Mouse (Mus musculus) heart, embryonic 11.5 days (tissue): ENCODE results near the gene 1700011L22Rik. TPM values are rescaled to one million over a fixed set of nuclear protein-coding genes. Genes with fewer than 3 reads are reported as not detected.

Experiments used
- ATAC-seq: fragments of 200-750 bp; cut with Nextera tagmentation; replicated peaks from 2 replicates; pipeline ENCODE4 v1.8.0; 2017; ENCODE audit warnings: moderate library complexity; ENCODE audit not compliant: insufficient number of reproducible peaks, low FRiP score, low TSS enrichment
- H3K27ac ChIP-seq: fragments of 300-500 bp; sonication (generic); 2 replicates; pipeline ENCODE4 v1.5.1; 2014; ENCODE audit warnings: mild to moderate bottlenecking, low read depth, low read length
- H3K27me3 ChIP-seq: fragments of 300-500 bp; sonication (generic); 2 replicates; pipeline ENCODE4 v1.6.1; 2014; ENCODE audit warnings: mild to moderate bottlenecking, low read length, mixed read lengths; ENCODE audit not compliant: control insufficient read depth, insufficient read depth
- H3K36me3 ChIP-seq: fragments of 300-500 bp; sonication (generic); 2 replicates; pipeline ENCODE4 v1.6.1; 2014; ENCODE audit warnings: mild to moderate bottlenecking, low read length, moderate library complexity, mixed read lengths; ENCODE audit not compliant: control insufficient read depth, insufficient read depth
- H3K4me1 ChIP-seq: fragments of 300-500 bp; sonication (generic); 2 replicates; pipeline ENCODE4 v1.6.1; 2014; ENCODE audit warnings: low read length; ENCODE audit not compliant: control insufficient read depth, insufficient read depth
- H3K4me2 ChIP-seq: fragments of 300-500 bp; sonication (generic); 2 replicates; pipeline ENCODE4 v1.6.1; 2014; ENCODE audit warnings: mild to moderate bottlenecking, moderate library complexity
- H3K4me3 ChIP-seq: fragments of 300-500 bp; sonication (generic); 2 replicates; pipeline ENCODE4 v1.5.1; 2014; ENCODE audit warnings: low read depth, low read length
- H3K9ac ChIP-seq: fragments of 300-500 bp; sonication (generic); 2 replicates; pipeline ENCODE4 v1.6.1; 2014; ENCODE audit warnings: mild to moderate bottlenecking, low read depth, low read length, moderate library complexity
- H3K9me3 ChIP-seq: fragments of 300-500 bp; sonication (generic); replicated peaks from 2 replicates; pipeline ENCODE4 v1.6.1; 2016; ENCODE audit warnings: low read length; ENCODE audit not compliant: control insufficient read depth
- WGBS: fragments of 180-500 bp; shearing (Covaris S2); extraction: QIAGEN DNeasy Blood & Tissue Kit; methylation state at CpG from one replicate; pipeline ENCODE4 v1.1.7; 2014; ENCODE audit not compliant: insufficient replicate concordance; 5-methylcytosine and 5-hydroxymethylcytosine counted together
- polyA plus RNA-seq: library from polyadenylated mRNA; unstranded; fragments of >200 nt; fragmentation: Nextera tagmentation; extraction: Ambion mirVana; gene quantifications from 2 replicates; pipeline ENCODE4 v1.2.1, GENCODE M21; 2014

The 1700011L22Rik gene
- polyA plus RNA-seq, 1 experiment from 2014 or later, result not detected

- Histone ChIP-seq H3K27me3 (no peaks in the 10 kb centered on the region), H3K27ac (no peak overlapping the region), H3K9ac (no peak overlapping the region), H3K36me3 (no peaks in the 10 kb centered on the region), H3K4me1 (peaks cover 22% of the 10 kb centered on the region), H3K9me3 (no peaks in the 10 kb centered on the region), H3K4me2 (no peak overlapping the region), H3K4me3 (no peak overlapping the region)
- 42% methylated on average over 3 of the region's 3 CpGs for WGBS
- ATAC-seq, result no peak
These were observed 40.2 kb downstream of the 1700011L22Rik start for GRCm38 (mm10) chr8:79208181-79208580.

- H3K4me3 ChIP-seq, result no peak overlapping the region
- no peak for ATAC-seq
- no peak overlapping the region for H3K9ac ChIP-seq
- peaks cover 22% of the 10 kb centered on the region for H3K4me1 ChIP-seq
- no peaks in the 10 kb centered on the region for H3K27me3 ChIP-seq
- no peaks in the 10 kb centered on the region for H3K9me3 ChIP-seq
- H3K27ac ChIP-seq, result no peak overlapping the region
- H3K36me3 ChIP-seq, result no peaks in the 10 kb centered on the region
- no peak overlapping the region for H3K4me2 ChIP-seq
- 67% methylated on average over 4 of the region's 4 CpGs for WGBS
These were observed 41.5 kb downstream of the 1700011L22Rik start for GRCm38 (mm10) chr8:79206895-79207294.

GRCm38 (mm10) chr8:79201446-79202147 is 46.8 kb downstream of the 1700011L22Rik start:
- H3K4me2 ChIP-seq, result no peak overlapping the region
- H3K9me3 ChIP-seq, result no peaks in the 10 kb centered on the region
- ATAC-seq, result no peak
- H3K4me3 ChIP-seq, result no peak overlapping the region
- no peaks in the 10 kb centered on the region for H3K36me3 ChIP-seq
- 75% methylated on average over 11 of the region's 11 CpGs for WGBS
- H3K9ac ChIP-seq, result no peak overlapping the region
- H3K27me3 ChIP-seq, result no peaks in the 10 kb centered on the region
- no peaks in the 10 kb centered on the region for H3K4me1 ChIP-seq
- H3K27ac ChIP-seq, result no peak overlapping the region

- no peaks in the 10 kb centered on the region for H3K36me3 ChIP-seq
- H3K27ac ChIP-seq, result no peak overlapping the region
- H3K4me3 ChIP-seq, result no peak overlapping the region
- WGBS, result 69% methylated on average over 3 of the region's 3 CpGs
- no peak overlapping the region for H3K4me2 ChIP-seq
- ATAC-seq, result no peak
- H3K4me1 ChIP-seq, result no peaks in the 10 kb centered on the region
- H3K27me3 ChIP-seq, result no peaks in the 10 kb centered on the region
- no peaks in the 10 kb centered on the region for H3K9me3 ChIP-seq
- no peak overlapping the region for H3K9ac ChIP-seq
These were observed 49.7 kb downstream of the 1700011L22Rik start for GRCm38 (mm10) chr8:79198675-79199074.

- no peak overlapping the region for H3K9ac ChIP-seq
- WGBS, result 67% methylated on average over 4 of the region's 4 CpGs
- no peak overlapping the region for H3K4me2 ChIP-seq
- H3K27ac ChIP-seq, result no peak overlapping the region
- H3K36me3 ChIP-seq, result peaks cover 5% of the 10 kb centered on the region; the same call in 1 of the 2 replicates
- H3K4me3 ChIP-seq, result no peak overlapping the region
- H3K27me3 ChIP-seq, result no peaks in the 10 kb centered on the region
- no peaks in the 10 kb centered on the region for H3K4me1 ChIP-seq
- H3K9me3 ChIP-seq, result no peaks in the 10 kb centered on the region
- ATAC-seq, result no peak
These were observed 51.9 kb downstream of the 1700011L22Rik start for GRCm38 (mm10) chr8:79196481-79196880.

GRCm38 (mm10) chr8:79190071-79190470 is 58.3 kb downstream of the 1700011L22Rik start:
- ATAC-seq, result no peak
- H3K9ac ChIP-seq, result no peak overlapping the region
- WGBS, result 89% methylated on average over 9 of the region's 10 CpGs
- H3K27me3 ChIP-seq, result no peaks in the 10 kb centered on the region
- H3K36me3 ChIP-seq, result peaks cover 25% of the 10 kb centered on the region
- H3K27ac ChIP-seq, result no peak overlapping the region
- H3K4me1 ChIP-seq, result peaks cover 6% of the 10 kb centered on the region; the same call in 1 of the 2 replicates
- no peak overlapping the region for H3K4me3 ChIP-seq
- no peaks in the 10 kb centered on the region for H3K9me3 ChIP-seq
- H3K4me2 ChIP-seq, result no peak overlapping the region

- H3K4me1 ChIP-seq, result peaks cover 6% of the 10 kb centered on the region; the same call in 1 of the 2 replicates
- H3K36me3 ChIP-seq, result peaks cover 22% of the 10 kb centered on the region
- no peak overlapping the region for H3K4me2 ChIP-seq
- H3K27ac ChIP-seq, result no peak overlapping the region
- ATAC-seq, result no peak
- H3K9ac ChIP-seq, result no peak overlapping the region
- H3K9me3 ChIP-seq, result no peaks in the 10 kb centered on the region
- no peak overlapping the region for H3K4me3 ChIP-seq
- H3K27me3 ChIP-seq, result no peaks in the 10 kb centered on the region
- 71% methylated on average over 7 of the region's 7 CpGs for WGBS
These were observed 62.9 kb downstream of the 1700011L22Rik start for GRCm38 (mm10) chr8:79185488-79185887.

- Histone ChIP-seq H3K4me2 (no peak overlapping the region), H3K36me3 (peaks cover 16% of the 10 kb centered on the region), H3K27ac (no peak overlapping the region), H3K9ac (no peak overlapping the region), H3K4me1 (no peaks in the 10 kb centered on the region), H3K4me3 (no peak overlapping the region), H3K27me3 (no peaks in the 10 kb centered on the region), H3K9me3 (no peaks in the 10 kb centered on the region)
- 85% methylated on average over 6 of the region's 6 CpGs for WGBS
- ATAC-seq, result no peak
These were observed 68.7 kb downstream of the 1700011L22Rik start for GRCm38 (mm10) chr8:79179678-79180077.

- 55% methylated on average over 4 of the region's 4 CpGs for WGBS
These were observed 72.4 kb downstream of the 1700011L22Rik start for GRCm38 (mm10) chr8:79175991-79176390.

More at GRCm38 (mm10) chr8:79175991-79176390, 72.4 kb downstream of the 1700011L22Rik start:
- no peaks in the 10 kb centered on the region for H3K27me3 ChIP-seq
- no peak overlapping the region for H3K27ac ChIP-seq
- H3K9me3 ChIP-seq, result no peaks in the 10 kb centered on the region
- peaks cover 15% of the 10 kb centered on the region for H3K36me3 ChIP-seq
- ATAC-seq, result no peak
- H3K4me1 ChIP-seq, result peaks cover 3% of the 10 kb centered on the region
- H3K4me2 ChIP-seq, result no peak overlapping the region
- no peak overlapping the region for H3K4me3 ChIP-seq
- no peak overlapping the region for H3K9ac ChIP-seq
